Comparison of ENCODE assay signal across 12 mouse cellular contexts in genomic region chr2:26066527-26066926, GRCm38 (mm10). TPM values are rescaled to one million over a fixed set of nuclear protein-coding genes. Genes with fewer than 3 reads are reported as not detected.
DNase-seq lines count a peak whose midpoint lies in the region; ATAC-seq lines count a peak whose summit lies in the region.
"Had no signal": no experiment of that assay in that cellular context is flagged by ENCODE, and none has a peak within 500 bp of the region (broad histone marks: within the 10 kb centered on the region; RNA-seq: fewer than 3 reads in every experiment).

No protein-coding gene starts in this region.

- ATAC-seq in hindbrain, embryonic 15.5 days (ENCODE audit: low FRiP score, low read depth): 0 out of 2 replicates have a peak, but pooled peaks have one; percentile 38
- ATAC-seq in hindbrain, embryonic 12.5 days (ENCODE audit: low FRiP score): no peak

- H3K9ac ChIP-seq in hindbrain, embryonic 15.5 days: no peak overlapping the region
- no peak overlapping the region for H3K9ac ChIP-seq in hindbrain, embryonic 12.5 days
- H3K9ac ChIP-seq: embryonic facial prominence, embryonic 12.5 days; lung, embryonic 14.5 days had no signal

- H3K9me3 ChIP-seq in hindbrain, embryonic 15.5 days: no peaks in the 10 kb centered on the region
- H3K9me3 ChIP-seq in hindbrain, embryonic 12.5 days (replicated peaks): no peaks in the 10 kb centered on the region
- H3K9me3 ChIP-seq: embryonic facial prominence, embryonic 12.5 days had no signal

- DNase-seq in frontal cortex, postnatal 25 days (ENCODE audit: low spot score in 2 of 2): peak; percentile 61 to 75
- peak; percentile 79 to 90 for DNase-seq in left cerebral cortex, adult 9 months (ENCODE audit: low spot score in 2 of 2)
- DNase-seq in right cerebral cortex, postnatal 36 days (ENCODE audit: low spot score in 2 of 2): peak; percentile 86 to 92
- DNase-seq in MN1 (ENCODE audit: low spot score): no peak
- DNase-seq in cerebellum, postnatal 10 days: no peak
- no peak for DNase-seq in lung, postnatal 36 days
- DNase-seq: heart, postnatal 36 days; kidney, postnatal 10 days; lung, embryonic 14.5 days had no signal

- H3K36me3 ChIP-seq in hindbrain, embryonic 15.5 days: no peaks in the 10 kb centered on the region
- no peaks in the 10 kb centered on the region for H3K36me3 ChIP-seq in hindbrain, embryonic 12.5 days
- H3K36me3 ChIP-seq: embryonic facial prominence, embryonic 12.5 days had no signal

- H3K4me1 ChIP-seq in hindbrain, embryonic 15.5 days (replicated peaks): peaks cover 11% of the 10 kb centered on the region; the same call in 1 of the 2 replicates
- peaks cover 11% of the 10 kb centered on the region for H3K4me1 ChIP-seq in hindbrain, embryonic 12.5 days
- H3K4me1 ChIP-seq: embryonic facial prominence, embryonic 12.5 days had no signal

- no peak overlapping the region for H3K27ac ChIP-seq in hindbrain, embryonic 15.5 days (replicated peaks)
- no peak overlapping the region for H3K27ac ChIP-seq in hindbrain, embryonic 12.5 days
- H3K27ac ChIP-seq: embryonic facial prominence, embryonic 12.5 days had no signal

- no peak overlapping the region for H3K4me2 ChIP-seq in hindbrain, embryonic 15.5 days
- H3K4me2 ChIP-seq in hindbrain, embryonic 12.5 days (replicated peaks): no peak overlapping the region
- H3K4me2 ChIP-seq: embryonic facial prominence, embryonic 12.5 days; lung, embryonic 14.5 days had no signal

- 56% methylated on average over 14 of the region's 14 CpGs for WGBS in hindbrain, embryonic 15.5 days
- WGBS in hindbrain, embryonic 12.5 days: 74% methylated on average over 14 of the region's 14 CpGs

- H3K27me3 ChIP-seq in hindbrain, embryonic 15.5 days: no peaks in the 10 kb centered on the region
- 0 out of 2 replicates have a peak, but pooled peaks cover 3% of the 10 kb centered on the region for H3K27me3 ChIP-seq in hindbrain, embryonic 12.5 days
- H3K27me3 ChIP-seq: embryonic facial prominence, embryonic 12.5 days had no signal

- no peak overlapping the region for H3K4me3 ChIP-seq in hindbrain, embryonic 15.5 days
- no peak overlapping the region for H3K4me3 ChIP-seq in hindbrain, embryonic 12.5 days
- H3K4me3 ChIP-seq: embryonic facial prominence, embryonic 12.5 days had no signal

RNA-seq across cellular contexts. Expression of gene Ubac1, which starts 45.0 kb away (rescaled TPM):
- 130 and 143 TPM in 2 replicates for polyA plus RNA-seq in hindbrain, embryonic 15.5 days (2015; fragmentation: Nextera tagmentation; extraction: Ambion mirVana)
- polyA plus RNA-seq in hindbrain, embryonic 12.5 days (2016; fragmentation: Nextera tagmentation; extraction: Ambion mirVana): 98.4 and 102 TPM in 2 replicates

RNA-seq across cellular contexts. Expression of gene Nacc2, which starts 56.5 kb away (rescaled TPM):
- polyA plus RNA-seq in hindbrain, embryonic 15.5 days (2015; fragmentation: Nextera tagmentation; extraction: Ambion mirVana): 18.0 and 21.3 TPM in 2 replicates
- 12.6 and 15.0 TPM in 2 replicates for polyA plus RNA-seq in hindbrain, embryonic 12.5 days (2016; fragmentation: Nextera tagmentation; extraction: Ambion mirVana)

Comparison
In these comparisons a context has a peak if more than half of its experiments do, and no peak if none do; other contexts are left out.
1. DNase-seq: peak in frontal cortex, postnatal 25 days (2 of 2), left cerebral cortex, adult 9 months (2 of 2) and right cerebral cortex, postnatal 36 days (2 of 2); none in MN1 (single experiment), cerebellum, postnatal 10 days (0 of 2) and lung, postnatal 36 days (single experiment).